Mouse (Mus musculus) erythroid progenitor cell, adult 5-6 weeks (primary cell): ENCODE data around the gene Tnfaip3. TPM values are rescaled to one million over a fixed set of nuclear protein-coding genes. Genes with fewer than 3 reads are reported as not detected.

ENCODE experiments used
- ATAC-seq: replicated peaks from 2 replicates; pipeline ENCODE4 v1.8.0; 2016; ENCODE audit warnings: moderate number of reproducible peaks, mild to moderate bottlenecking, moderate TSS enrichment, inconsistent platforms; ENCODE audit not compliant: poor library complexity, low FRiP score, severe bottlenecking
- total RNA-seq, 2 experiments: library from RNA; stranded (forward) in 1 of 2; stranded (reverse) in 1 of 2; fragments of 150-400 nt in 1 of 2; fragments of 186-747, 209-891 nt in 1 of 2; gene quantifications; 2 replicates each; pipeline versions ENCODE4 v1.2.3 to v1.2.4; 2015 to 2017; ENCODE audit warnings: low replicate concordance in 2 of 2

Gene Tnfaip3
- total RNA-seq, 2 experiments from 2014 or later, result 4.3 to 42.3 TPM

GRCm38 (mm10) chr10:18985516-18985915, 29.9 kb downstream of the Tnfaip3 start:
- ATAC-seq, result no peak

DNA sequence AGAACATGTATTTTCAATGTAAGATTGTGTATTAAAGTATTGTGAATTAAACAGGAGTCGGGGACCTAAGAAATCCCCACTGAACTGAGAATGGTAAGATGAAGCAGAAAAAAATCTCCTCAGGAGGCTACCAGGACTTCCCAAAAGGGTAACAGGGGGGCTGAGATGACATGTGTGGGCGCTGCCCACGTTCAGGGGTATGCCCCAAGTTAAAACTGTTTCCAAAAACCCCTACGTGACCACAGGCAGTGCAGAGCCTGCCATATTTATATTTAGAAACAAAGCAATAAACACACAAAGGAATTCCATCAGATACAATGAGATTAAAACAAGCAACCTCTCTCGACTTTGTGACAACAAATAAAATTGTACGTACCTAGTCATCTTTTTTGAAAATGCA, 31.9 kb downstream of the Tnfaip3 start:
- no peak for ATAC-seq

DNA sequence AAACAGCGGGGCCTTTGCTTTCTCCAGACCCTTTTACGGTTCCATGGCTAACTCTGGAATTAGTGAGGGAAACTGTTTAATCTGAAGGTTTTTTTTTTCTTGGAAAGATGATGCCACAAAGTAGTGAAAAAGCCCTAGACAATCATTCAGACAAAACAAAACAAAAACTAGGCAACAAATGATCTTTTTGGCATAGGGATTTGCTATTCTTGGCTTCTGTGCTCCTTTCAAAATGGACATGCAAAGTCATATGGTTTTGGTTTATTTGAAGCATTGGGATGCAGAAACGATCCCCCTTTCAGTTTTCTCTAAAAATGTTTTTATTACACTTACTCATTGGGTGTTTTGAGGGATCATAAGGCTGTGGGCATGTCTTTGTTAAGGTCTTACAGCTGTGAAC, 41.0 kb downstream of the Tnfaip3 start:
- ATAC-seq, result no peak

- ATAC-seq, result no peak
Measured at GRCm38 (mm10) chr10:18966893-18967292, 48.6 kb downstream of the Tnfaip3 start.

DNA sequence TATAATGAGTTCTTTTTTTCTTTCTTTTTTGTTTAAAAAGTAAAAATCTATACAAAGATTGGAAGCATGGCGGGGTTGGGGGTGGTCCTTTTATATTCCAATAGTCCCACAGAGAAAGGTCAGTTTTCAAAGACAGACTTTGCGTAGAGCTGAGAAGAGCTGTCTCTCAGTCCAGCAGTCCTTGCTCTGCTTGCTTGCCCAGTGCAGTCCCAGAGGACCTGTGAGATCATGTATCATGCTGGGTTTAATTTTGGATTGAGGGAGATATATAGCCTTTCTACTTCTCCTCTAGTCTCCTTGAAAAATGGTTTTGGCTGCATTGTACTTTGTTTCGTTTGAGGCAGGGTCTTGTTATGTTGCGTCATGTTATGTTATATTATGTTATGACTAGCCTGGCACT, 49.9 kb downstream of the Tnfaip3 start:
- no peak for ATAC-seq

GRCm38 (mm10) chr10:18964856-18965255, 50.6 kb downstream of the Tnfaip3 start:
- ATAC-seq, result no peak

DNA sequence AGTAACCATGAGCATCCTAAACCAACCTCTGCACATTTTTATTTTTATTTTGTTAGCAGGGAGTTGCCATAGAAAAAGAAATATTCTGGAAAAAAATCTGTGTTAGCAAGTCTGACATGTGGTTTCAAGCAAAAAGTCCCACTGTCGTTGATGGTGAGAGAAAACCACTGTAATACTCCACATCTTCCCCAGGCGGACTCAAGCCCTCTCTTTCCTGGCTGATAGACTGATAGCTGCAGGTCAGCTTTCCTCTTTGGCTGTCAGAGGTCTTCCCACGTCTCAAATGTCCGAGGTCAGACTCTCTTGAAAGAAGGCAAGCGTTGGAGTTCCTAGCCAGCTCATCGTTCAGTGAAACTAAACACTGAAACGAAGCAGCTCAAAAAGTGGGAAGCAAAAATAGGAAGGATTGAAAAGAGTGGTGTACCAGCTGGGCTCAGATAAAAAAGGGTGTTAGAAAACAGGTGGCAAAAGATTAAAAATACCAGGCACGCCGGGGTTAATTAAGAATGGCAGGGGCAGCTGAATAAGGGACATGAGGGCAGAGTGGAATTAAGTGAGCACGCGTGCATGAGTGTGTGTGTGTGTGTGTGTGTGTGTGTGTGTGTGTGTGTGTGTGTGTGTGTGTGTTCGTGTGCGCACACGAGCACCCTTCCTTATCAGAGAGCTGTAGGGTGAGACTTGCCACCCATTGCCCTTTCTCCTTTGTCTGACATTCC, 55.5 kb downstream of the Tnfaip3 start:
- no peak for ATAC-seq

DNA sequence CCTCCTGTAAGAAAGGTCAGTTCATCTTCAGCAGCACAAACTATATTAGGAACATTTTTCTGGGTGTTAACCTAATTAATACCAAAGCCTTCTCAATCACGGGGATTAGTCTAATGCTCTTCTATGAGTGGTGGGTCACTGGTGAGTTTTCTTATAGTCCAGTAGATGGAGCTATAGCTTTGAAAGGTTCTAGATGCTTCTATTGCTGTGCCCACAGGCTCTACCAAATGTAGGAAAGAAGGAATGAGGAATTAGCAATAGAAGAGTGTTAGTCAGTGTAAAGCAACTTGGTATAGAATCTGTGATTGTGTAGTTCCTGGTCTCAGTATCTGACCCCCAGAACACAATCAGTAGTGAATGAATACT, 61.8 kb downstream of the Tnfaip3 start:
- no peak for ATAC-seq

DNA sequence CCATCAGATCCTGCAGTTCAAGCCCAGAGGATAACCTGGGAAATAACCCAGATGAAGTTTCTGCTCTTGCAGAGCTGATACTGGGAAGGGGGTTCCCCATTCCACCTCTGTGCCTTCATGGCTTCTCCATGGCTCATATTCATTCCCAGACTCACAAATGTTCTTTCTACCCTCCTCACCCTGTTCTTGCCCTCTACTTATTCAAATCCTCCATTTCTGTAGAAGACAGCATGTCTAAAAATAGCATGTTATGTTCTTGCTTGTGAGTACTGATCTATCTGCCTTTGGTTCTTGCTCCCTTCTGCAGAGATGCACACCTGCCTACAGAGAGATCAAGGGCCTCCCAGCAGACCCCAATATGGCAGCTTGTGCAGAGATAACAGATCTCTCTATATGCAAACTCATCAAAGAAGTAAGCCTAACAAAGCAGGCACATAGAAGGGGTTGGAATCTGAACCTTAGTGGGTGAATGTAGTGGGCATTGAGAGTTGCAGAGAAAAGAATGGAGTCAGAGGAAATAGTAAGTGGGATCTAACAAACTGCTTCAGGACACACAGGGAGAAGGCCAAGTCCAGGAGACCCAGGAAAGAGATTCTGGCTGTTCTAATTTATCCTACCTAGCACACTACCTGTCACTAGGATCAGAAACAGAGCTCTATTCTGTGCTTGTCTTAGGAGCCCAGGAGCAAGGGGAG, 62.3 kb downstream of the Tnfaip3 start:
- no peak for ATAC-seq

Other genes starting within 250 kb of the Tnfaip3 start
- gene Gm4922, start 228.9 kb downstream of the Tnfaip3 start, total RNA-seq (2015; ENCODE audit: low replicate concordance), result not detected in 2 replicates
- gene Gm4922, start 228.9 kb downstream of the Tnfaip3 start, total RNA-seq (2017; ENCODE audit: low replicate concordance), result not detected in 2 replicates
- gene Perp, start 170.6 kb downstream of the Tnfaip3 start, total RNA-seq (2015; ENCODE audit: low replicate concordance), result not detected in 2 replicates
- not detected in 2 replicates for gene Perp, start 170.6 kb downstream of the Tnfaip3 start, total RNA-seq (2017; ENCODE audit: low replicate concordance)